Mouse (Mus musculus) urinary bladder, adult 2 months (tissue): Measurements from ENCODE around the gene Myo1h. TPM values are rescaled to one million over a fixed set of nuclear protein-coding genes. Genes with fewer than 3 reads are reported as not detected.

Source experiments
- DNase-seq: peaks from one replicate; pipeline ENCODE4 v3.0.0; 2022; ENCODE audit warnings: low spot score
- polyA plus RNA-seq: library from polyadenylated mRNA; depleted of rRNA; stranded (reverse); fragments of >200 nt; gene quantifications from 2 replicates; pipeline ENCODE4 v1.2.3, GENCODE M21; 2012

Myo1h gene
- polyA plus RNA-seq, 1 experiment: 2.8 TPM

GRCm38 (mm10) chr5:114359586-114359985, 70.6 kb downstream of the Myo1h start:
- no peak for DNase-seq

DNA sequence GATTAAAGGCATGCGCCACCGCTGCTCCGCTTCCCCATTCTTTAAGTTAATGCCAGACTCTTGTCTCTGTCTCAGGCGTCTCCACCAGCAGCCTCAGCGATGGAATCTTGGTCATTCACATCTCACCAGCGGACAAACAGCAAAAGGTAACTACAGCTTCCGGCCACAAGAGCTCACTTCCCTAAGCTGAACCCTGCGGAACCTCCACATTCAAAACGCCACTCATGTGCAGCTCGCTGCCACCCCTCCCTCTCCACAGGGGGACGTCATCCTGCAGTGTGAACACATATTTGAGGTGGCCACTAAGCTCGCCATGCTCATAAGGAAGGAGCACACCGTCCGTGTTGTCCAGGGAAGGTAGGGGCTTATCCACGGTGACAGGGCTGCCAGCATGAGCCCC, 72.0 kb downstream of the Myo1h start:
- no peak for DNase-seq

- no peak for DNase-seq
These were observed 76.2 kb downstream of the Myo1h start for GRCm38 (mm10) chr5:114365043-114365752.

DNA sequence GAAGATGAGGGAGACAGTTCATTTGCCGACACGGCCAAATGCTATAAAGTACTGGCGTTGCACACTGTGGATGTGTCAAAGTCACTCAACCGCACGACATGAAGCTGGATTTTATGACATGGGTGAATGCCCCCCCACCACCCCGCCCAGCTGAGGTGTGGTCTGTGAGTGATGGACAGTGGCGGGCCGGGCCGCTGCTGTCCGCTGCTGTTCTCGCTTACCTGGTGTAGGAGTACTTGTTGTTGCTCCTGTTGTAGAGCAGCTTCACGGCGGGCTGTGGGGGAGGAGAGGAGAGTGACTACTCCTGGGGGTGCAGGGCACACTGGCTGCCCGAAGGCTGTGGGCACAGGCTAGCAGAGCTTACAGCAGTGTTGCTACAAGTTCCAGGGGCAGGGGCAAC, 79.2 kb downstream of the Myo1h start:
- DNase-seq: no peak

- DNase-seq: no peak
These were observed 80.0 kb downstream of the Myo1h start for GRCm38 (mm10) chr5:114368803-114369496.

GRCm38 (mm10) chr5:114369921-114370320, 81.0 kb downstream of the Myo1h start:
- no peak for DNase-seq

GRCm38 (mm10) chr5:114370371-114370776, 81.4 kb downstream of the Myo1h start:
- no peak for DNase-seq

- DNase-seq: no peak
These were observed 82.4 kb downstream of the Myo1h start for GRCm38 (mm10) chr5:114371331-114371730.

- no peak for DNase-seq
These were observed 82.9 kb downstream of the Myo1h start for GRCm38 (mm10) chr5:114371731-114372473.

GRCm38 (mm10) chr5:114372565-114372964, 83.6 kb downstream of the Myo1h start:
- DNase-seq: no peak

GRCm38 (mm10) chr5:114373174-114373573, 84.2 kb downstream of the Myo1h start:
- DNase-seq: no peak

DNA sequence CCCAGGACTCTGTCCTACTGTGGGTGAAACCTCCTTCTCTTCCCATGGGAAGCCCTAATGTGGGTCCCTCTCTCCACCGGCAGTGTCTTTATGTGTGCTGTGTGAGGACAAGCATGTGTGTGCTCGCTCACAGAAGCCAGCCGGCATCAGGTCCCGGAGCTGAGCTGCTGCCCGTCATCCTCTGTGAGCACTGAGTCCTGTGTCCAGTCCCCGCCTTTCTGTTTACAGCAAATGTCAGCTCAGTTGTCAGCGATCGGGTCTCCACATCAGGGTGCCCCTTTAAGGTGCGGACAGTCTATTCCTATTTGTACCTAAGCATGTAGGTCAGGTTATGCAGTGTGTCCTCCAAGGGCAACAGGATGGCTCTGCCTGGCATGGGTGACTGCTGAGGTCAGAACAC, 84.6 kb downstream of the Myo1h start:
- no peak for DNase-seq

DNA sequence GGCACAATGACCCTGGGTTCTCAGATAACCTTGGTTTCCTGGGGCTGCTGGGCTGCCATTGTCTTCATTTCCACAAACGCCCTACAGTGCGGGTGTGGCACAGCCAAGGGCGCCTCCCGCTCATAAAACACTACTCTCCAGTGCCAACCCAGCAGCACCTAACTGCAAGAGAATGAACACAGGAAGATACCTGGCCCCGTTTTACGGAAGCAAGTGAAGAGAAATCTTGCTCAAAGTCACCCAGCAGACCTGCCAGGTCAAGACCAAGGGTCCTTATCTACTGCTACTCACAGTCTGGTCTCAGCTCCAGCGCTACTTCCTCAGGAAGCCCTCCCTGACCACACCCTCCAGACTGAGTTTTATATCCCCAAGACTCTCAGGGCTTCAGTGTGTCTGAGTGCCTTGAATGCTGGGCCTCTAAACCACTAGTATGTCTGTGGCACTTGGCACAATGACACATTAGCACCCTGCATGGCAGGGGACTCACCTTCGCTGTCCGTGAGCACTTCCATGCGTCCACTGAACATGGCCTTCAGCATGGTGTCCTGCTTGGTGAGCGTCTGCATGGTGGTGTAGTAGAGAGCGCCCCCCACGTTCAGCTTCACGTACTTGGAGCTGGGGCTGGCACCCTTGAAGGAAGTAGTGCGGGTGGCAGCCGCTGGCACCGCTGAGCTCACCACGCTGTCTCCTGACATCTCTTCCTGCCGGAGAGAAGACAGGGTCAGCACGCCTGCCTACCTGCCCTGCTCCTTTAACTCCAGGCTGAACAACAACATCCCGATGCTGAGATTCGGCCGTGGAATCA, 85.6 kb downstream of the Myo1h start:
- DNase-seq: no peak

DNA sequence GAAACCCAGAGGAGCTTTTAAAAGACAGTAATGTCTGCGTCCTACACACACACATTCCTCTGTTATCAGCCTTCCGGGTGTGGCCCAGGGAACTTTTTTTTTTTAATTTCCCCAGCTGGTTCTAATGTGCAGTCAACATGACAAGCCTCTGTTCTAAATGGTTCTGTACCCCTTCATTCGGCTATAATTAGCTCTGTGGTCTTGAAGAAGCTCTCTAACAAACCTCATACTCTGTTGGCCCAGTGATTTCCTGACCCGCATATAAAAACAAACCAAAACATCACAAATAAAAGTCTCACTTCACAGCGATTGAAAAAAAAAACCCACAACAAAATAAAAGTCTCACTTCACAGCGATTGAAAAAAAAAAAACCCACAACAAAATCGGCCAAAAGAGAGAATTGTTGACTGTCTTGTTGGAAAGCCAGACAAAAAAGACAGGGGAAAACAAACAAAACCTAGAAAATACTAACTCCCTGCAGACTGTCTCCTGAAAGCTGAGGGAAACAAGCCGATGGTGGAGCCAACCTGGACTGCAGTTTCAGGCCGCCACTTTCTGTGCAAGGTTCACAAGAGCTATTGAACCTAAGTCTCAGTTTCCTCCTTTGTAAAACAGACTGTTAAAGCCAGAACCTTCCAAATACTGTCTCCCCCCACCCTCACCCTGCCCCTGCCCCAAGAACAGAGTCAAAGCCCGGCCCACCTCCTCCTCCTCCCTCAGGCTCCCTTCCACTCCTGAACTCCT, 89.4 kb downstream of the Myo1h start:
- DNase-seq: no peak

DNA sequence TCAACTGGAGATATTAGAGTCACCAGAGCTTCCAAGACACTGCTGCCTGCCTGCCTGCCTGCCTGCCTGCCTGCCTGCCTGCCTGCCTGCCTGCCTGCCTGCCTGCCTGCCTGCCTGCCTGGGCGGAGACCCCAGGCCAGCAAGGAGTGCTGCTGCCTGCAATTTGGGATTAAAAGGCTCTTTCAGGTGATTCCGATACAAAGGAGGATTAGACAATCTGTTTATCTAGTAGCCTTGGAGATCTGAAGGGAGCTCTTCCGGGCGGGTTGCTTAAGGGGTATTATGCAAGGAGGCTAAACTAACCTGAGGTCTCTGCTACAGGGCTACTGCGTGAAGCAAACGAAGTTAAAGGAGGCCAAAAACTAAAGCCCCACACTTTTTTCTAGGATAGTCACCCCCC, 90.0 kb downstream of the Myo1h start:
- DNase-seq: no peak

DNA sequence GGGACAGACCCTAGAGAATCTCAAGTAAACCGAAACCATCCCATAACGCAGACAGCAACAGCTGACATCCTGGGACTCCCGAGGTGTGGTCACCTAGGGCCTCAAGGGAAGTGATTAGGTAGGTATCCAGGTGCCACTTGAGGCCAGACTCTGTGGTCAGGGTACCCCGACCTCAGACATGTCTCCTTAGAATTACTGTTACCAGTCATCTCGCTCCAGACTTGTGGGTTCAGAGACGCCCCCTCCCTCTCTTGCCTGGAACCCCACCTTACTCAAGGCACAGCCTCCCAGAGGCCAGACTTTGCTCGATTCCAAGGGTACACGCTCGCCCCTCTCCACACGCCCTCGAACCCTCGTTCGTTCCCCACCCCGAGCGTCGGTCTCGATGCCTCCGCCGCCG, 90.8 kb downstream of the Myo1h start:
- no peak for DNase-seq

GRCm38 (mm10) chr5:114380209-114381012, 91.4 kb downstream of the Myo1h start, which contains the start of the genes Kctd10 and Ube3b:
Gene Kctd10 (minus strand): TSS chr5:114380508.
Gene Ube3b (plus strand): TSS chr5:114380607.
- peak; percentile 84 for DNase-seq

DNA sequence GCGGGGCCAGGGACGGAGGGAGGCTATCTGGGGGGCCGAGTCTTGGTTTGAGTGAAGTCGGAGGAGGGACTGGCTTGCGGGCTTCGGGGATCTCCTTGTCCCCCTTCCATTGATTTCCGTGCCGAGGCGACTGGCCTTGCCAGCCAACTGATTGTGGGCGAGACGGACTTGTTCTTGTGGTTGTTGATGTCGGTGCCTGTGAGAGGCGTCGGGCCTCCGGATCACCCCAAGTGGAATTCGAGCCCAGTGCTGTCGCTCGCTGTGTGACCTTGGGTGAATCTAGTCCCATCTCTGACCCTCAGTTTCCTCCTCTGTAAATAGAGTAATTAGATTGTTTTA, 92.0 kb downstream of the Myo1h start:
- no peak for DNase-seq

DNA sequence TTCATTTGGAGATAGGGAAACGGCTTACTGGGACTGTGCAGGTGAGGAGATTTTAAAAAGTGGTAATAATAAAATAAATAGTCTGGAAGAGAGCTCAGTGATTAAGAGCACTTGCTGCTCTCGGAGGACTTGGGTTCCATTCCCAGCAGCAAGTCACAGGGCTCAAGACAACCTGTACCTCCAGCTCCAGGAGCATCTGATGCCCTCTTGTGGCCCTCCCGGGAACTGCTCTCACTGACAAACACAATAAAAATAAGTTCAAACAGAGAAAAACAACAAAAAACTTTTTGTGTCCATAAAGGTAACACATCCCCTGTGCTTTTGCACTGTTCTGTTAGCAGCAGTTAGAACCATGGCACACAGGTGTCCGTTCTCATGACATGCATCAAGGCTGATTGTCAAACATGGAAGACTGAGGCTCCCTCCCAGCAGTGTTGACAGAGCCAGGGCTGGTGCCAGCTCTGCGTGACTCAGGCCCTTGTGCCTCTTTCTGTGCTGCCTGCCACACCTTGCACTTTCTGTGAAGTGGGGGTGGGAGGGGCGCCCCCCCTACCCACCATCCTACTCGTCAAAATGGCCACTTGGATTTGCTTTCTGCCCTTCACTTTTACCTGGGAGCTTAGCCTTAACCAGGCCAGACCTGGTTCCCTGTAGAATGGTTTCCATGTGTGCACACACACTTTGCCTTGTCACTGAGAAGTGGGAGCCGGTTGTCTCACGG, 94.4 kb downstream of the Myo1h start:
- DNase-seq: no peak

DNA sequence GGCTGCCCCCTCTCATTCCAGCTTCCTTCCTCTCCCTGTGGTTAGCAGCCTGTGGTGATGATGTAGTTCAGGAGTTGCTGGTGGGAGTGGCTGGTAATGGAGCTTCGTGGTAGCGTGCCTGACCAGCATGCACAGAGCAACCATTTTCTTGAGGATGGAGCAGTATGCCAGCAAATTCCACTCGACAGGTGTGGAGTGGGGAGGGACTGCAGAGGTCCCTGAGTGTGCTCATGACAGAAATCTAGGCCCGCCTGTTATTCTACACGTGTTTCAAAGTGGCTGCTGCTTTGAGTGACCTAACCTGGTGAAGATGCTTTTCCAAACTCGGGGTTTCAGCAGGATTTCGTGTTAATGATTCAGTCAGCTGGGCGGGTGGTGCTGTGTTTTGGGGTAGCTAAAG, 95.5 kb downstream of the Myo1h start:
- no peak for DNase-seq
